Mouse (Mus musculus): ENCODE measurements around the gene Gsg1l.

The Gsg1l gene

DNA sequence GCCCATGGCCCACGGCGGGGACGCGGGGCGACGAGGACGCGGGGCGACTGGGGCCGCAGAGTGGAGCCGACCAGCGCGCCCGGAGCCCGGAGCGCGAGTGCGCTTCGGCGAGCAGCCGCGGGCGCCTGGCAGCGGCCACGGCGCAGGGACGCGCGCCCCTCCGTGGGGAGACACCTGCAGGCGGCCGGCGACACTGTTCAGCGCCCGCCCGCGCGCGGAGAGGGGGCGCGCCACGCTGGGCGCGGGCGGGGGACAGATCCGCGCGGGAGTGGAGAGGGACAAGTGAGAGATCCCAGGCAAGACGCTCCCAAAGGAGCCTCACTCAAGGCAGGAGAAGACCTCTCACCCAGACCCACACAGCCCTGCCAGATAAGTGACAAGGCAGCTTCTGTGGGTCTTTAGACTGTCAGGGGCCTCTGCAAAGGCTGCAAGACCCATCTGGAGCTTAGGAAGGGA lies at the start of gene Gsg1l:
Gene Gsg1l (minus strand): TSS at position 126 of the 456 bp plus-strand sequence.
- DNase-seq (ENCODE audit: low read depth, low spot score): no peak

DNA sequence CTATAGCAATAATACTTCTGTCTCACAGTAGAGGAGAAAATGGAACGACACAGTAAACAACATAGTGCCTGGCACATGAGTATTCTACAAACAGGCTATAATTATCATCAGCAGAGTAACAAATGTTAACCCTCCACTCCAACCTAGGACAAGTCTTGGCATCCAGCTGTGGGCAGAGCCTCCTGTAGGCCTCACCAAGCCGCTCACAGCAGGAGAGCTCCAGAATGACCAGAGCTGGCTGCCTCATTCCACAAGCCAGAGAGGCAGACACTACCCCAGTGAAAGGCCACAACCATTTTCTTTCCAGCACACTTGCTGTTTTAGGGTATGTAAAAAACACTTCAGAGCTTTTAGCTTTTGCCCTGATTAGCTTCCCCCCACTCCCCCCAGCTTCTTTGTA lies 45.5 kb upstream of the Gsg1l start:
- no peak for DNase-seq (ENCODE audit: low read depth, low spot score)

DNA sequence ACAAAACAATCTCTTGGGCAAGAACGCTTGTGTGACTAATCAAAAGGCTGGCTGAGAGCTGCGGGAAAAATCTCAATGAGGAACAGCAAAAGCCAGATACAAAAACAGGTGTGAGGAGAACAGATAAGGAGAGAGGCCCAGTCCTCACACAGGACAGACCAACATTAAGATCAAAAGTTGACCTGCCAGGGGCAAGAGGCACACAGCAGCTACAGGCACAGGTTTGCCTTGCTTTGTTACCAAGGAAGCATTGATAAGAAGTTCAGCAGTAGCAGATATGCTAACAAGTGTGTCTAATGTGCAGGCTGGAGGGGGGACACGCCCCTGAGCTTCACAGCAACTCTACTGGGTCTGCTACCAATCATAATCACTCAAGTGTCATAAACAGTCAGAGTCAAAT lies 44.3 kb upstream of the Gsg1l start:
- DNase-seq (ENCODE audit: low read depth, low spot score): no peak

DNA sequence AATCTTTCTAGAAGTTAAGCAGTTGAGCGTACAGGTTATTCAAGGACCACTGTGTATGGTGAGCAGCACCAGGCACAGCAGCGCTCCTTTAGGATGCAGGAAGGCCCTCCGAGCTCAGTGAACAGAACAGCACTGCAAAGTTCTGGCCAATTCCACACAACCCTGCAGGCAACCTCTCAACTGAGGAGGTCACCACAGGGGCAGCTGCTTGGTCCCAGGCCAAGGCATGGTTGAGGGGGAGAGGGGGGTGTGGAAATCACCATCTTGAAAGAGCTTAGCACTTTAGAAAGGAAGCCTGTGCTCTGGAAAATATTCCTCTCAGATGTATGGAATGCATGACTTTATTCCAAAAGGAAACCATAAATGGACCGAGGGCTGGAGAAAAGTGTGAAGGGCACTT lies 39.3 kb upstream of the Gsg1l start:
- DNase-seq (ENCODE audit: low read depth, low spot score): no peak

DNA sequence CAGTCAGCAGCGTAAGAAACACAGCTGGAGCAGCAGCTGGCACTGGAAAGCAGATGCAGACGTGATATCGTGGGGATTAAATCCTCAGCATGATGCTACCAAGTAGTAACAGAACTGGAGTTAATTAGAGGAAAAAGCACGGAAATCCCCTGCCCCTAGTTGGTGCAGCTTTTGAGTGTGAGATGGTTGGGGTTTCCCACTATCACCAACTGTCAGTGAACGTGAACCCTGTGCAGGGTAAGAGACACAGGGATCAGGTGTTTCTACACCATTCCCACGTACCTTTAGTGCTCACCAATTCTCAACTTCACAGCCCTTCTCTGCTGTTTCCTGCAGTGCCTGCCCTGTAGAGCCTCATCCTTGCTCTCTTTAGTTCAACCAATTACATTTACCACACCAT lies 37.6 kb upstream of the Gsg1l start:
- DNase-seq (ENCODE audit: low read depth, low spot score): no peak

DNA sequence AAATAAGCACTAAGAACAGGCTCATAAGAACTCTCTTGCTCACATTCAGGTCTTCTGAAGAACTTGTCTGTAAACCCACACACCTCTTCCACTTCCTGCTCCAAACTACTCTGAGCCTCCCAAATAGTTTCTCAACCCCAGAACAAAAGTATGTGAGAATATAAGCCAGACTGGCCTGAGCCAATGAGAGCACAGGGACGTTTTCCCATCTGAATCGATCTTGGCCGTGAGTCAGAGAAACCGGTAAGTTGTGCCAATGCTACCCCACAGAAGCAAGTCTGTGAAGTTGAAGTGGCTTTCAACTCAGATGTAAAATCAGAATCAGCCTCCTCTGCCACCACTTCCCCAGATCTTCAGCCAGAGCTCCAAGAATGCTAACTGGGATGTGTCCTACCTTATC lies 31.1 kb upstream of the Gsg1l start:
- DNase-seq (ENCODE audit: low read depth, low spot score): no peak

DNA sequence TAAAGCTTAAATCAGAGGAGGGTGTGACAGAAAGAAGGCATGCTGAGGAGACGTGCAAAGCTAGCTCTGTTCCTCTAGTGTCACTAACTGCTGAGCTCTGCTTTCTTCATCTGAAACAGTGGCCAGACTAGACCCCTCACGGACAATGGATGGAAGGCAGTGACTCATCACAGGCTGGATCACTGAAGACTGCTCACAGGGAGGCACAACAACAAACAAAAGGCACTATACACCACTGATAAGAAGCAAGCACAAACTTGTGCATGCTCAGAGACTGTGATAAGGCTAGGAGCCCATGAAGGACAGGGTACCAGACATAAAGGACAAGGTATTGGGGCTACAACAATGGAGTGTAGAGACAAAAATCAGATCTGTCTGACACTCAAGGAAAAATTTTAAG lies 29.0 kb upstream of the Gsg1l start:
- DNase-seq (ENCODE audit: low read depth, low spot score): no peak

DNA sequence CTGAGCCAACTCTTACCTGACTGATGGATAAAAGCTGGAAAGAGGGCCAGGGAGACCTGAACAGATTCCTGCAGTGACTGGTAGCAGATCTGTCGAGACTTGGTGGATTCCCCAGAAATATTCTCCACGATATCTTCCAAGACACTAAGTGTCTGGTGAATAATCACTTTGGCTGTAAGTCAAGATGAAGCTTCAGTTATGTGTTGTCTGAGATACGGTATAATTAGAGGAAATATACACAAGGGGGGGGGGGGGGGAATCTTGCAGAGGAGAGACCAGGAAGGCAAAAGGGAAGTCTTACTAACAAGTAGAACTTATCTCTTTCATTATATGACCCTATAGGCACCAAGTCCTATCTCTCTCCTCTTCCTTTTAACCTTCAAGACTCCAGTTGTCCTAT lies 27.7 kb upstream of the Gsg1l start:
- no peak for DNase-seq (ENCODE audit: low read depth, low spot score)

DNA sequence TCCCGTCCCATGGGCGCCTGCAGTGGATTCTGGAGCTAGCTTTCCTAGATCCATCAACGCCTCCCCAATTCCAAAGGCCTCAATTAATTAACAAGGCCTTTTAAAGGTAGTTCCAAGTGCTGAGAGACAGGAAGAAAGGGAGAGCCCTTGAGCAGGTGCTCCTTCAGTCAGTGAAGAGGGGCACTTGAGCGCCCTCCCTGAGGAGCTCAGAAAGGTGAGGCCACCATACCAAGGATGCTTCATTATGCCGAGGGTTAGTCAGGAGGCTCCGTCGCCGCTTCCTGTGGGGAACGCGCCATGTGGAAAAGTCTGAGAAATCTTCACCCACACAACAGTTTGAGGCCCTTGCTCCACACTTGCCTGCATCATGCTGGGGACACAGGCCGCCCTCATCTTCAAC lies 18.2 kb upstream of the Gsg1l start:
- no peak for DNase-seq (ENCODE audit: low read depth, low spot score)

DNA sequence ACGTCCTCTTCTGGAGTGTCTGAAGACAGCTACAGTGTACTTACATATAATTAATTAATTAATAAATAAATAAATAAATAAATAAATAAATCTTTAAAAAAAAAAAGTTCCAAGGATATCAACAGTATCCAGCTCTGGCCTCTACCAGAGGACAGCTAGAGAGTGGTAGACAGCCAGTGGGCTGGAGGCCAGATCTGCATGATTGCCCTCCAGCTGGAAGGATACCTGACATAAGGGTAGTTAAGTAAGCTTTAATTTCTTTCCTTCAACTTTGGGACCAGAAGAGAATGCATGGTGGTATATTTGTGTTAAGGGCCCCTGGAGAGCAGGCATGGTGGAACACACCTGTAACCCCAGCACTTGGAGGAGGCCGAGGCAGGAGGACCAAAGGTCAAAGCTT lies 17.6 kb upstream of the Gsg1l start:
- DNase-seq (ENCODE audit: low read depth, low spot score): no peak

DNA sequence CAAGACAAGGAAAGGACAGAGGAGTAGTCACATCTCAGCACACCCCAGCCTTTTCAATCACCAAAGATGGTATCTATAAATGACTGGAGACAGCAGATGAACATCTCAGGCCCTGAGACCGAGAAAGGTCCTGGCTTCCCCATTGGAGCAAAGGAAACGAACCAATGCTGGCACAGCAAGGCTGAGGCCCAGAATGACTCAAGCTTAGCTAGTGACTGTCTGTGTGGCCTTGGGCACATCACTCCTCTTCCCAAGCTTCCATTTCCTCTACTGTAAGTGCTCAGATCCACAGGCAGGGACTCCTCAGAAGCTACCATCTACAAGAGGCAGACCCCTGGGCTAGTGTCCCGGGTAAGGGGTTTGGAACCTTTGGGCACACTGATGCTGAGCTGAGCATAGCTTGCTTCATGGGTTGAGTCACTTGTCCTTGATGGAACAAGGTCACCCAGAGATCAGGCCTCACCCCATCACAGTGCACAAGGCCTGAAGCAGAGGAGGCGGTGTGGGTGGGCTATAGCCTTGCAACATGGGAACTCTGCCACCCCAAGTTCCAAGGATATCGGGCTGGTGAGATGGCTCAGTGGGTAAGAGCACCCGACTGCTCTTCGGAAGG lies 17.1 kb upstream of the Gsg1l start:
- no peak for DNase-seq (ENCODE audit: low read depth, low spot score)

DNA sequence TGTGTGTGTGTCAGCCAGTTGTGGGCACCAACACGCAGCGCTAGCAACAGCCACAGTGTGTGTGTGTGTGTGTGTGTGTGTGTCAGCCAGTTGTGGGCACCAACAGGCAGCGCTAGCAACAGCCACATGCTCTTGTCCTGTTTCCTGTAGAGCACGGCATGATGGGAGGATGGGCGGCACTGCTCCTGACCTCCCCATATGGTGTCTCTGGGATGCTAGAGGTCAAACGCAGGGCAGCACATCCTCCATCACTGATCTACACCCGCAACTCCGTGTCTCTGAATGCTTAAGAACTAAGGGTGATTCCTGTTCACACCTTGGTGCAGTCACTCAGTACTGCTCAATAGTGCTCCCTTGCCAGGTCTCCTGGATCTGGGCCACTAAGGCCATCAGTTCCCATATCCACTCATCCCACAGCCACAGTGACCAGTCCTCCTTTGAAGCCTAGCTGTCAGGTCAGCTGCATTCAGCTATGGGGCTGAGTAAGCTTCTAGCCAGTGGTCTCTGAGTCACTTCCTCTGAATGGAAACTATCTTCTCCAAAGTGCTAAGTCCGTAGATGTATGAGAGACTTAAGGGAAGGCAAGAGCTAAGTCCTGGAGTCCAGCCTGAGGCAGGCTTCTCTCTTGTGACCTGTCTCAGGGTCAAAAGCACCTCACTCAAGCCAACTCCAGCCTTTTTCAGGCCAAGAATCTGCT lies 15.2 kb upstream of the Gsg1l start:
- no peak for DNase-seq (ENCODE audit: low read depth, low spot score)

DNA sequence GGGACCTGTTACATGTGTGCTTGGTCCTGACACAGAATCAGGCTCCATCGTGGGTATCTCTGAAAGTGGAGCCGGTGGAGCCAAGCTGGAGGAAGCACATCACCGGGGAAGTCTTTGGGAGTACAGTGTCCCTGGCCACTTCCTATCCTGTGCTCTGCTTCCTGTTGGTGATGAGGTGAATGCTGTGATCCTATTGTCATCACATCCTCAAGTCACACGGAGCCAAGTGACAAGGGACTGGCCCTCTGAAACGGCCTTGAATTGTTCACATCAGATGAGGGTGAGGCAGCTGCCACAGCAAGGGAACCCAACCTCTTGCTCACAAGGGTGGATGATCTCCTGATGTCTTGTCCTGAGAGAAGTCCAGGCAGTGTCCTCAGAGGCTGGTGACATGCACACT lies 14.4 kb upstream of the Gsg1l start:
- DNase-seq (ENCODE audit: low read depth, low spot score): no peak

DNA sequence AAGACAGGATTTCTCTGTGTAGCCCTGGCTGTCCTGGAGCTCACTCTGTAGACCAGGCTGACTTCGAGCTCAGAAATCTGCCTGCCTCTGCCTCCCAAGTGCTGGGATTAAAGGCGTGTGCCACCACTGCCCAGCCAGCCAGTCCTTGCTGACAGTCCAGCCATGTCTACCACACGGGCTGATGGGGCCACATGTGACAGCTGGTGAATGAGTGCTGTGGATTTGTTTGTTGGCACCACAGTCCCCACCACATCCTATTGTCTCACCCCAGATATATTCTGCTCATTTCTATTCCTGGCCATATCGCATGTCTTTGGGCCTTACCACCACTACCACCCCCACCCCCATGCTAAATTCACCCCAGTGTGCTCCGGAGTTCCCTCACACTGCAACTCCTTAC lies 12.5 kb upstream of the Gsg1l start:
- DNase-seq (ENCODE audit: low read depth, low spot score): no peak

DNA sequence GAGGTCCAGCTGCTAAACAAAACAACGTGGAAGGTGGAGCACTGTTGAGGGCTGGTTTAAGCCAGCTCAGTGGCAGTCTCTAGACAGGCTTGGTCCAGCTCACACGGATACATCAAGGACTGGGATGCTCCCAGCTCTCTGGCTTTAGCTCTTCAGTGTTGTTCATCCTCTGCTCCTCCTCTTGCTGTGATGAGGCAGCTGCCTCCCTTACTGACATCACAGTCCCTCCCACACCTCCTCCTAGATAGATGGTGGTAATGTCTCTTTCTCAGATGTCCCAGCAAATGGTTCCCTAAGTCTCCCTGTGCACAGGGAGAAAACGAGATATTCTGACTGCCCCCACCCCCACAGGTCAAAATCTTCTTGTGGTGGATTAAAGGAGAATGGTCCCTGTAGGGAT lies 11.0 kb upstream of the Gsg1l start:
- no peak for DNase-seq (ENCODE audit: low read depth, low spot score)

DNA sequence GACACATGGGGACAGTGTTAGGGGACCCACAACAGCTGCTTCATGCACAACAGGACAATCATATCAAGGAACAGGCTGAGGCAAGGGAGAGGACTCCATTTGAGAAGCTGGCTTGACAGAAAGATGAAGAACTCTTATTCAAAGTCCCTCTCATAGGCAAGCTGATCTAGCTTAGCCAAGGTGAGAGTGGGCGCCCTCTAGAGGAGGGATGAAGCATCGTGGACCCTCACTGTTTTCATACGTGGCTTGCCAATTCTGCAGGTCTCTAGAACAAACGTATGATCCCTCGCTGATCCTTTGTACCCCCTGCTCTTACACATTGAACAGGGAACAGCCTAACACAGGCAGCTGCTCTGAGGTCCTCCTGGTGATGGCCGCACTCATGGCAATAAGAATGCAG lies 7.6 kb upstream of the Gsg1l start:
- DNase-seq (ENCODE audit: low read depth, low spot score): peak; percentile 66

DNA sequence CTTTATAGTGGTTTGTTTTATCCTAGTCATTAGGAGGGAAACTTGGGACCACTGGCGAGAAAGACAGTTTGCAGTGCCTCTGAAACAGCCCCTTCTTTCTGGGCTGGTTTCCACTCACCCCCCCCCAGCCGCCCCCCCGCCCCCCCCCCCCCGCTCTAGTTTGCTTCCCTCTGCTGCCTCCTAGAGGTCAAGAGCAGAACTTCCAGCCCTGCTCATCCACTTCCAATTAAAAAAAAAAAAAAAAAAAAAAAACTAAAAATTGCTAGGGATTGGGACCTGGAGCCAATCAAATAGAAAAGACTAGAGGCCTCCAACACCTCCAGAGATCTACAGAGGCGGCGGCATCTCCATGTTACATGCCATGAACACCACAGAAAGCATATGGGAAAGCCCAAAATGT lies 5.9 kb upstream of the Gsg1l start:
- no peak for DNase-seq (ENCODE audit: low read depth, low spot score)

DNA sequence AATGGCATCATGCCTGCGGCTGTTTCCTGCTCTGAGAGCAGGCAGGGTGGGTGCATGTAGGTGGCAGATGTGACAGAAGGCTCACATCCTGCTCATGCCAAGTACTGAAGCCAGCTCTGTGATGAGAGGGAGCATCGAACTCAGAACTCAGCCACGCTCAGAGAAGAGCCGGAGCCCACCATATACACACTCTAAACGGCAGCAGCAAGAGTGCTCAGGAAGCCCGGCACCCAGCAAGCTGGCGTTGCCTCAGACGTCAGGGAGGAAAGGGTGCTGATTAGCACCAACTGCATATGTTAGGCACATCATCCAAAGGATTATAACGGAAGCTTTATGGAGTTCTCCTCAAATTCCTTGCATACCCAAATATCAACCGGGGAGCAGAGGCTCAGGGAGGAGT lies 5.4 kb upstream of the Gsg1l start:
- DNase-seq (ENCODE audit: low read depth, low spot score): no peak

DNA sequence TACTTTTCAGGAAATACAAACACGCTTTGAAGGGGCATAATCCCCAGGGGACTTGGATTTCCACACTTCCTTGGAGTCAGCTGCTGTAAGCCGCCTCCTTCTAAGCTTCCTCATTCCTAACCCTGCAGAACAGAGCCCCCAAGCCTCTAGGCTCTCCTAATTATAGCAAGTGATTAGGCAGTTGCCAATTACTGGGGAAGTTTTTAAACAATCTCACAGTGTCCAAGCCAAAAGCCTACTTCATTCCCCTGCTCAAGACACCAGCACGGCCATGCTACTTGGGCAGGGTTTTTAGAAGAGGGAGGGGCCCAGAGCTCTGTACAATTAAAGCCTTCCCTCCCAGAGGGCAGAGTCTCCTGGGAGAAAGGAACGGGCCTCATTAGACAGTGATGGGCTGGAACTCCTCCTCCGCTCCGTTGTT lies 4.1 kb upstream of the Gsg1l start:
- peak; percentile 23 for DNase-seq (ENCODE audit: low read depth, low spot score)

DNA sequence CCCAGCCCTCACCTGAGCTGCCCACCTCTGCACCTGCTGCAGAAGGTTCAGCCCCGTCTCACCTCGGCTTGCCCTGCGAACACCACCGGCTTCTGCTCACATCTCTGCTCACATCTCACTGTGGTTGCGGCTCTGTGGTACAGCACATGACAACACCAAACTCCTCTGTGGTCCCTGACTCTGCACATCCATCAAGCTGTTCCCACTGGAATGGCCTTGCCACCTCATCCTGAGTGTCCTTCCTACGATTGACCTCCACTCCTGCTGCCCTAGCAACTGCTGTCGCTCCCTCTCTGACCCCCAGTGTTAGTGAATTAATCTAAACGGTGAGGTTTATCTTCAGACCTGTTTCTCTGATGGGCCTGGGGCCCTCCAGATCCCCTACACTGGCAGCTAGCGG lies 2.9 kb upstream of the Gsg1l start:
- no peak for DNase-seq (ENCODE audit: low read depth, low spot score)

DNA sequence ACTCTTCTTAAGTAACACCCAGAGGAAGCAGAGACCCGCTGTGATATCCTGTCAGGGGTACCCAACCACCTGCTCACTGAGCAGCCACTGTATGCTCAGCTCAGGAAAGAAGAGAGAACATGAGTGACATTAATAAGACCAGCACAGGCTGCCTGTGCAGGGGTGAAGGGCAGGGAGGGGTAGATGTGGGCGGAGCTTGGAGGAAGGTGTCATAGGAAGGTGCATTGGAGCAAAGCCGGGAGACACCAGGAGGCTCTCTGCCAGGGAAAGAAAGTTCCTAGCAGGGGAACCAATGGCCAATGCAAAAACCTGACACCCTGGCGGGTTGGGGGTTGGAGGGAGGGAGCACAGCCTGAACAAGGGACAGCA lies 1.8 kb upstream of the Gsg1l start:
- DNase-seq (ENCODE audit: low read depth, low spot score): no peak

DNA sequence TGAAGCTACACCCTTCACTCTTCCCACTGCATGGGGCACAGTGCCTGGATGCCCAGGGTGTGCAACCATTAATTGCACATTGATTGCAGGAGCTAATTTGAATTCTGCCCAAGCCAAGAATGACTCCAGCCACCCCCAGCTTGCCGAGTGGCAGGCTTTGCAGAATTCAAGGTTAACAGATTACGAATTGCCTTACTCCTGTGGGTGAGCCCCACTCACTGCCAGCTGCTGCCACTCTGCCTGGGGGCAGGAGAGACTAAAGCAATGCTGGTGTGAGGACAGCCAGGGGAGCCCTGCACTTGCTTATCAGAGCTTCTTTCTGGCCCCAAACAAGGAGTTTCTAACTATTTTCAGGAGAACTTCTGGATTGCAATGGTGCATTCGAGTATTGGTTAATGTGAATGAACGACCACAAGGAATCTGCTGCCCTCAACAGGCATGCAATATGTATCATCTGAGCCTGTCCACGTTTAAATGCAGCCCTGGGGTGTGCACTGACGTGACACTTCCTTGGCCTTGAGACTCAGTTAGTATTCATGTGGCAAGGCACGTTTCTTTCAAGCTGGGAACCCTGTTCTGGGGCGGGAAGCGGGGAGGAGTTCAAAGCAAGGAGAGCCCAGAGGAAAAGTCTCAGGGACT lies 1.2 kb upstream of the Gsg1l start:
- no peak for DNase-seq (ENCODE audit: low read depth, low spot score)

DNA sequence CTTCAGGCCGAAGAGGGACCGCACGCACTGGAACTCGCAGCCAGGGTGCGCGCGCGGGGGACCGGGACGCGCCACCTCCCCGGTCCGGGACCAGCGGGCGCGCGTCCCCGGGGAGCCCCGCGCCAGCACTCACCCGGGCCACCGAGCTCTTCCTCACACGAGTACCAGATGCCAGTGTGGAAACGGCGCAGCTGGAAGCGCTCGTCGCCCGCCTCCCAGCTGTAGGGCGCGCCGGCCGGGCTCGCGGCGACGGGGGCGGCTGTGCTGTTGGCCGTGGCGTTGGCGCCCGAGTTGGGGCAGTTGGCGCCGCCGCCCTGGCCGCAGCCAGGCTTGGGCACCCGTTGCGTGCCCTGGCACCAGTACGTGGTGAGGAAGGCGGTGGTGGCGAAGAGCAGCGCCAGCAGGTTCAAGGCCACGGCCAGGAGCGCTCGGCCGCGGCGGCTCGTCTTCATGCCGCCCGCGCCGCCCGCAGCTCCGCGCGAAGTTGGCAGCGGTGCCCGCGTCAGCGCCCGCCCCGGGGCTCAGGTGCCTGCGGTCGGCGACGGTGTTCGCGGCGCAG lies 405 bp downstream of the Gsg1l start:
- DNase-seq (ENCODE audit: low read depth, low spot score): no peak

Data from forelimb bud, embryonic 11.5 days (tissue).